Mouse (Mus musculus) lung, embryonic 15.5 days (tissue): Measurements from ENCODE around the gene Inpp5b. TPM values are rescaled to one million over a fixed set of nuclear protein-coding genes. Genes with fewer than 3 reads are reported as not detected.
A peak's percentile ranks its signal among the peaks of the same experiment; 100 is the strongest.

Experiments
- ATAC-seq: fragments of 200-750 bp; cut with Nextera tagmentation; 2 replicates; pipeline ENCODE4 v1.8.0; 2017; ENCODE audit warnings: moderate number of reproducible peaks, borderline replicate concordance; ENCODE audit not compliant: low FRiP score, low TSS enrichment; ENCODE audit errors: extremely low read depth
- H3K27ac ChIP-seq: fragments of 300-500 bp; sonication (generic); 2 replicates; pipeline ENCODE4 v1.5.1; 2015; ENCODE audit warnings: moderate library complexity, mild to moderate bottlenecking, inconsistent platforms
- H3K27me3 ChIP-seq: fragments of 300-500 bp; sonication (generic); 2 replicates; pipeline ENCODE4 v1.6.1; 2015; ENCODE audit warnings: inconsistent platforms
- H3K36me3 ChIP-seq: fragments of 300-500 bp; sonication (generic); 2 replicates; pipeline ENCODE4 v1.6.1; 2015; ENCODE audit warnings: inconsistent platforms
- H3K4me1 ChIP-seq: fragments of 300-500 bp; sonication (generic); 2 replicates; pipeline ENCODE4 v1.6.1; 2015; ENCODE audit warnings: inconsistent platforms
- H3K4me2 ChIP-seq: fragments of 300-500 bp; sonication (generic); 2 replicates; pipeline ENCODE4 v1.6.1; 2015; ENCODE audit warnings: inconsistent platforms, mild to moderate bottlenecking, moderate library complexity
- H3K4me3 ChIP-seq: fragments of 300-500 bp; sonication (generic); 2 replicates; pipeline ENCODE4 v1.5.1; 2015; ENCODE audit warnings: mild to moderate bottlenecking, inconsistent platforms
- H3K9ac ChIP-seq: fragments of 300-500 bp; sonication (generic); 2 replicates; pipeline ENCODE4 v1.6.1; 2015; ENCODE audit warnings: inconsistent platforms
- H3K9me3 ChIP-seq: fragments of 300-500 bp; sonication (generic); 2 replicates; pipeline ENCODE4 v1.6.1; 2016; ENCODE audit warnings: inconsistent platforms
- WGBS: fragments of 180-500 bp; shearing (Covaris S2); methylation state at CpG from one replicate; pipeline ENCODE4 v1.1.7; 2015; 5-methylcytosine and 5-hydroxymethylcytosine counted together
- microRNA counts: library from miRNA; unstranded; fragments of <30 nt; microRNA quantifications from one replicate; lab custom pipeline; 2016
- microRNA-seq: library from miRNA; unstranded; fragments of <30 nt; microRNA quantifications from one replicate; pipeline ENCODE4, GENCODE M21; 2016
- polyA plus RNA-seq: library from polyadenylated mRNA; unstranded; fragments of >200 nt; fragmentation: Nextera tagmentation; extraction: Ambion mirVana; gene quantifications from 2 replicates; pipeline ENCODE4 v1.2.1, GENCODE M21; 2015

Inpp5b gene
- polyA plus RNA-seq, 1 experiment from 2014 or later = 35.5 TPM

GRCm38 (mm10) chr4:124838035-124838700 is 96.5 kb downstream of the Inpp5b start:
- Histone ChIP-seq H3K9me3 (no peaks in the 10 kb centered on the region), H3K4me2 (no peak overlapping the region), H3K4me1 (no peaks in the 10 kb centered on the region), H3K36me3 (peaks cover 42% of the 10 kb centered on the region), H3K27me3 (no peaks in the 10 kb centered on the region), H3K4me3 (no peak overlapping the region), H3K27ac (no peak overlapping the region), H3K9ac (no peak overlapping the region)
- WGBS = 83% methylated on average over 14 of the region's 14 CpGs
- no peak for ATAC-seq

DNA sequence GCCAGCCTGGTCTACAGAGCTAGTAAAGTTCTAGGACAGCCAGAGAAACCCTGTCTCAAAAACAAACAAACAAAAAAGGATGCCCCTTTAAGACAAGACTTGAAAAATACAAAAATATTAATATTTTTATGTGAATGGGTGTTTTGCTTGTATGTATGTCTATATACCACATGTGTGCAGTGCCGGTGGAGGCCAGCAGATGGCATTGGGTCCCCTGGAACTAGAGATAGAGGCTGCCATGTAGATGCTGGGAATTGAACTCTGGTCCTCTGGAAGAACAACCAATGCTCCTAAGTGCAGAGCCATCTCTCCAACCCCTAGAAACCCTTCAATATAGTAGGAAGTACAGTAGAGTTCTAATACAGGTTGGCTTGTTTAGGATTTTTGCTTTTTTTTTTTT is 99.3 kb downstream of the Inpp5b start:
- Histone ChIP-seq H3K9ac (no peak overlapping the region), H3K9me3 (no peaks in the 10 kb centered on the region), H3K4me1 (no peaks in the 10 kb centered on the region), H3K4me3 (no peak overlapping the region), H3K36me3 (peaks cover 42% of the 10 kb centered on the region), H3K27ac (no peak overlapping the region), H3K4me2 (no peak overlapping the region), H3K27me3 (no peaks in the 10 kb centered on the region)
- ATAC-seq = no peak
- WGBS = 93% methylated on average over 1 of the region's 1 CpGs

DNA sequence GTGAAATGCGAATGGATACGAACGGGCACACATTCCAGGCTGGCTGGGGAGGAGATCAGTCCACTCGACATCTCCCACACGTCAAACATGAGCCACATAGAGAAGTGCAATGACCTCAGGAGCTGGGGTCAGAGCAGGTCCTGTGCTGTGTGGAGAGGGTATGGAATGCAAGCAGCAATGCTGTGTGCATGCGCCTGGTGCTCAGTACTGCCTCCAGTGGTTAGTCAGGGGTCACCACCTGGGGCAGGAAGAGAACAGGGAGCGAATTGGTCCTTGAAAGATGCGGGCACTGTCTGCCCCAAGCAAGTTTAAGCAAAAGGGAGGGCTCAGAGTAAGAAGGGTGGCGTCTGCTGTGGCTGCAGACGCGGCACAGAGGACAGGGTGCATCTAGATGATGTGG is 101.8 kb downstream of the Inpp5b start:
- peaks cover 6% of the 10 kb centered on the region for H3K4me1 ChIP-seq
- no peak overlapping the region for H3K9ac ChIP-seq
- WGBS = 54% methylated on average over 11 of the region's 11 CpGs
- H3K4me3 ChIP-seq = no peak overlapping the region
- H3K9me3 ChIP-seq = no peaks in the 10 kb centered on the region
- H3K4me2 ChIP-seq = no peak overlapping the region
- H3K36me3 ChIP-seq = peaks cover 33% of the 10 kb centered on the region
- ATAC-seq = 0 out of 2 replicates have a peak, but pooled peaks have one; percentile 30
- H3K27me3 ChIP-seq = no peaks in the 10 kb centered on the region
- no peak overlapping the region for H3K27ac ChIP-seq

GRCm38 (mm10) chr4:124847573-124847972 is 105.9 kb downstream of the Inpp5b start:
- Histone ChIP-seq H3K36me3 (0 out of 2 replicates have a peak, but pooled peaks cover 4% of the 10 kb centered on the region), H3K4me2 (no peak overlapping the region), H3K9ac (no peak overlapping the region), H3K4me1 (peaks cover 24% of the 10 kb centered on the region), H3K27ac (no peak overlapping the region), H3K27me3 (no peaks in the 10 kb centered on the region), H3K4me3 (no peak overlapping the region), H3K9me3 (no peaks in the 10 kb centered on the region)
- WGBS = 16% methylated on average over 8 of the region's 8 CpGs
- no peak for ATAC-seq

DNA sequence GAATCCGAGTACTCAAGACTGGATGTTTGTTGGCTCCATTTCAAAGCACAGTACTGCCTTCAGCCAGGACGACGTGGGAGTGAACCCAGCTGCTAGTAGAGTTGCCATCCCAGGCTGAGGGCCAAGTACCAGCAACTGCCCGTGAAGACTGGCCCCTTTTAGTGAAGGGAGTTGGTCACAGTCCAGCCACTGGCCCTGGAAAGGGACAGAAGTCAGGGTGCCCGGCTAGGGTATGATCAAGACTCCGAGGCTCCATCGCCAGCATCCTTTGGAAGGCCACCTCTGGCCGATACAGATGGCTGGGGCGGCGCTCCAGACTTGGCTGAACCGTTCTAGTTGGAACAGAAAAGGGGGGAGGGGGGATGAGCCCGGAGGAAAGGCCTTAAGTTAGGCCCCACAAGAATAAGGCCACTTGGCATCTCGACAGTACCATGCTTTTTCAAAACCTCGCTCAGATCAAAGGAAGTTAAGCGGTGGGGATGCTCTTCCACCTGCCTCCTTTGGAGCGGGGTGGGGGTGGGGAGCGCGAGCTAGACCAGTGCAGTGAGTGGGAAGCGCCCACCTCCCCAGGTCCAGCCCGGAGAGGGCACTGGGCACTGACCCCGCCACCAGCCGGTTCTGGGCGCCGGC is 108.1 kb downstream of the Inpp5b start:
- H3K4me1 ChIP-seq = peaks cover 24% of the 10 kb centered on the region
- H3K27me3 ChIP-seq = no peaks in the 10 kb centered on the region
- peaks cover 14% of the 10 kb centered on the region; the same call in 1 of the 2 replicates for H3K36me3 ChIP-seq
- peak; percentile 24; the same call in 1 of the 2 replicates for ATAC-seq
- 1% methylated on average over 24 of the region's 24 CpGs for WGBS
- H3K4me3 ChIP-seq = peak overlapping the region; percentile 93
- no peaks in the 10 kb centered on the region for H3K9me3 ChIP-seq
- peak overlapping the region; percentile 74 for H3K4me2 ChIP-seq
- H3K27ac ChIP-seq = peak overlapping the region; percentile 92
- peak overlapping the region; percentile 84 for H3K9ac ChIP-seq

DNA sequence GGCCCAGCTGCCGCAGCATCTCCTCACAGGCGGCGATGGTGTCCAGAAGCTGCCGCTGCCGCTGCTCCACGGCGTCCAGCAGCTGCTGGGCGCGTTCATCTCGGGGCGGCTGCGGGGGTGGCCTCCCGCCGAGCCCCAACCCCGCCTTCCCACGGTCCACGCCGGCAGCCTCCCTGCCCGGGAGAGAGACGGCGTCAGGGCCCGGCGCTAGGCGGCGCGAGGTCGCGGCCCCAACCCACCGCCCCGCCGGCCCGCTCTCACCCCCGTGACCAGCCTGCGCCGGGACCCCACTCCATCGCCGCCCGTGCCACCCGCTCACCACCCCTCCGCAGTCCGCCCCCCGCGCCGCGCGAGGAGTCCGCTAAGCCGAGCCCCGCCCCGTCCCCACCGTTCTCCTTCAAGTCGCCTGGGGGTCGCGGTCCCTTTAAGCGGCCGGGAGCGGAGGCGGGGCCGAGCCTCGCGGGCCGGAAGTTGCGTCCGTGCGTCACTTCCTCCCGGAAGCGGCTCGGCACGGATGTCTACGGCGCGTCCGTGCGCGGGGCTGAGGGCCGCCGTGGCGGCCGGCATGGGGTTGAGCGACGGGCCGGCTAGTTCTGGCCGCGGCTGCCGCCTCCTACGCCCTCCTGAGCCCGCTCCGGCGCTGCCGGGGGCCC is 108.7 kb downstream of the Inpp5b start, which contains the start of gene Yrdc:
Yrdc (plus strand) TSS at position 419 of the 653 bp plus-strand sequence.
- peak; percentile 90 for ATAC-seq
- Histone ChIP-seq H3K9me3 (no peaks in the 10 kb centered on the region), H3K9ac (peak within 1 kb of the TSS; percentile 84), H3K27ac (peak within 1 kb of the TSS; percentile 92), H3K4me1 (peaks cover 24% of the 10 kb centered on the region), H3K4me3 (peak within 1 kb of the TSS; percentile 93), H3K27me3 (no peaks in the 10 kb centered on the region), H3K36me3 (peaks cover 15% of the 10 kb centered on the region; the same call in 1 of the 2 replicates), H3K4me2 (peak within 1 kb of the TSS; percentile 83)
- under 1% methylated on average over 88 of the region's 90 CpGs for WGBS

MicroRNA genes within 50 kb of the gene (microRNA counts, 519-probe panel; counts per million panel counts)
- microRNA mmu-miR-697 (lab: Ali Mortazavi, UCI) (19.7 counts per million), microRNA mmu-miR-698 (lab: Ali Mortazavi, UCI) (19.7 counts per million)

Small RNAs within 50 kb of the gene (microRNA-seq; reads per million reads assigned to microRNA genes)
- gene Gm24721 = not detected
- not detected for gene Mir697
- not detected for gene Mir698

Other genes starting within 250 kb of the Inpp5b start
- not detected in 2 replicates for gene 3100002H09Rik, start 131.0 kb upstream of the Inpp5b start, polyA plus RNA-seq
- gene Pou3f1, start 85.0 kb upstream of the Inpp5b start, polyA plus RNA-seq = 0.06 and 0.14 TPM in 2 replicates
- gene Utp11, start 48.2 kb upstream of the Inpp5b start, polyA plus RNA-seq = 57.7 and 60.8 TPM in 2 replicates
- 5.3 and 9.3 TPM in 2 replicates for gene Fhl3, start 41.1 kb upstream of the Inpp5b start, polyA plus RNA-seq
- 148 and 151 TPM in 2 replicates for gene Sf3a3, start 27.1 kb upstream of the Inpp5b start, polyA plus RNA-seq
- gene Mtf1, start 60.3 kb downstream of the Inpp5b start, polyA plus RNA-seq = 12.8 and 13.2 TPM in 2 replicates
- gene Yrdc, start 108.8 kb downstream of the Inpp5b start, polyA plus RNA-seq = 36.1 and 40.5 TPM in 2 replicates
- 58.2 and 59.0 TPM in 2 replicates for gene 1110065P20Rik, start 109.3 kb downstream of the Inpp5b start, polyA plus RNA-seq
- gene Maneal, start 120.3 kb downstream of the Inpp5b start, polyA plus RNA-seq = 0.42 and 0.59 TPM in 2 replicates
- gene Epha10, start 139.0 kb downstream of the Inpp5b start, polyA plus RNA-seq = not detected in 2 replicates
- 11.9 and 13.1 TPM in 2 replicates for gene 9930104L06Rik, start 195.2 kb downstream of the Inpp5b start, polyA plus RNA-seq
- 154 and 166 TPM in 2 replicates for gene Cdca8, start 197.5 kb downstream of the Inpp5b start, polyA plus RNA-seq
- gene Rspo1, start 244.6 kb downstream of the Inpp5b start, polyA plus RNA-seq = 7.4 and 9.5 TPM in 2 replicates